Mouse (Mus musculus) forebrain, embryonic 10.5 days (tissue): ENCODE data around the gene Cyp2u1. TPM values are rescaled to one million over a fixed set of nuclear protein-coding genes. Genes with fewer than 3 reads are reported as not detected.
"Not testable (repeated sequence)": the region's sequence is repeated elsewhere in the genome, so short reads cannot be mapped to it uniquely, and the experiment has no call there.

Source experiments
- DNase-seq: peaks from one replicate; pipeline ENCODE4 v3.0.0-alpha.2; 2017; ENCODE audit warnings: low spot score; ENCODE audit errors: extremely low spot score
- H3K27ac ChIP-seq: fragments of 300-500 bp; sonication (generic); 2 replicates; pipeline ENCODE4 v1.5.1; 2016; ENCODE audit warnings: mild to moderate bottlenecking
- H3K27me3 ChIP-seq: fragments of 300-500 bp; sonication (generic); 2 replicates; pipeline ENCODE4 v1.6.1; 2016; ENCODE audit warnings: mild to moderate bottlenecking; ENCODE audit not compliant: poor library complexity, severe bottlenecking
- H3K36me3 ChIP-seq: fragments of 300-500 bp; sonication (generic); replicated peaks from 2 replicates; pipeline ENCODE4 v1.6.1; 2016; ENCODE audit warnings: mild to moderate bottlenecking, moderate library complexity
- H3K4me1 ChIP-seq: fragments of 300-500 bp; sonication (generic); 2 replicates; pipeline ENCODE4 v1.6.1; 2016
- H3K4me3 ChIP-seq: fragments of 300-500 bp; sonication (generic); 2 replicates; pipeline ENCODE4 v1.5.1; 2016; ENCODE audit warnings: mild to moderate bottlenecking, moderate library complexity
- H3K9me3 ChIP-seq: fragments of 300-500 bp; sonication (generic); 2 replicates; pipeline ENCODE4 v1.6.1; 2016; ENCODE audit warnings: mild to moderate bottlenecking, moderate library complexity
- WGBS: fragments of 180-500 bp; shearing (Covaris S2); methylation state at CpG from one replicate; pipeline ENCODE4 v1.1.7; 2016; 5-methylcytosine and 5-hydroxymethylcytosine counted together
- polyA plus RNA-seq: library from polyadenylated mRNA; unstranded; fragments of >200 nt; fragmentation: Nextera tagmentation; extraction: Ambion mirVana; gene quantifications from 2 replicates; pipeline ENCODE4 v1.2.1, GENCODE M21; 2016

Cyp2u1 gene
- 1.3 and 1.6 TPM in 2 replicates for polyA plus RNA-seq

- WGBS: under 1% methylated on average over 71 of the region's 71 CpGs
- Histone ChIP-seq H3K9me3 (no peaks in the 10 kb centered on the region), H3K27me3 (peaks cover 32% of the 10 kb centered on the region), H3K36me3 (no peaks in the 10 kb centered on the region), H3K4me3 (peak within 1 kb of the TSS; percentile 78), H3K27ac (peak within 1 kb of the TSS; percentile 83), H3K4me1 (peaks cover 14% of the 10 kb centered on the region)
- DNase-seq: peak; percentile 87
These were observed at the start of gene Cyp2u1 for GRCm38 (mm10) chr3:131302452-131303319. Gene Cyp2u1 (minus strand): TSS chr3:131303227.

DNA sequence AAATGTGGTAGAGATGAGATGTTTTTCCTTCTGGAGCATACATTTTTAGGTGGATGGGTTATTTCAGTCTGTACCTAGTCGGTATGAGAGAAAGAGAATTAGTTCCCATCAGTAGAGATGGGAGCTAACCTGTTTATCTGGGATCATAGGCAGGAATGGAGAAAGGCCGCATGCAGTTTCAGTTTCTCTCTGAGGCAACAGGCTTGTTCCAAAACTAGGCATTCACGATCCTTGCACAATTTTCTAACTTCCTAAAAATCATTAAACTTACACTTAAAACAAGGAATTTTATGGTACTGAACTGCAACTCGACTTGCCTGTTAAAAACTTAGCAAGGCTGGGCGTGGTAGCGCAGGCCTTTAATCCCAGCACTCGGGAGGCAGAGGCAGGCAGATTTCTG, 47.5 kb upstream of the Cyp2u1 start:
- WGBS: 93% methylated on average over 7 of the region's 7 CpGs

GRCm38 (mm10) chr3:131349013-131349412, 46.0 kb upstream of the Cyp2u1 start:
- Histone ChIP-seq H3K9me3 (no peaks in the 10 kb centered on the region), H3K27ac (no peak overlapping the region), H3K27me3 (no peaks in the 10 kb centered on the region), H3K36me3 (no peaks in the 10 kb centered on the region), H3K4me1 (no peaks in the 10 kb centered on the region), H3K4me3 (no peak overlapping the region)
- WGBS: 93% methylated on average over 6 of the region's 6 CpGs
- no peak for DNase-seq

More for the DNA sequence above, 47.5 kb upstream of the Cyp2u1 start:
- Histone ChIP-seq H3K4me1 (no peaks in the 10 kb centered on the region), H3K4me3 (no peak overlapping the region), H3K36me3 (no peaks in the 10 kb centered on the region), H3K27ac (no peak overlapping the region), H3K9me3 (no peaks in the 10 kb centered on the region), H3K27me3 (no peaks in the 10 kb centered on the region)
- DNase-seq: no peak

- DNase-seq: no peak
- H3K27ac ChIP-seq: no peak overlapping the region
- H3K4me3 ChIP-seq: no peak overlapping the region
- 72% methylated on average over 3 of the region's 3 CpGs for WGBS
- H3K9me3 ChIP-seq: no peaks in the 10 kb centered on the region
- H3K27me3 ChIP-seq: no peaks in the 10 kb centered on the region
- no peaks in the 10 kb centered on the region for H3K4me1 ChIP-seq
- no peaks in the 10 kb centered on the region for H3K36me3 ChIP-seq
These were observed 45.5 kb upstream of the Cyp2u1 start for GRCm38 (mm10) chr3:131348579-131348950.

DNA sequence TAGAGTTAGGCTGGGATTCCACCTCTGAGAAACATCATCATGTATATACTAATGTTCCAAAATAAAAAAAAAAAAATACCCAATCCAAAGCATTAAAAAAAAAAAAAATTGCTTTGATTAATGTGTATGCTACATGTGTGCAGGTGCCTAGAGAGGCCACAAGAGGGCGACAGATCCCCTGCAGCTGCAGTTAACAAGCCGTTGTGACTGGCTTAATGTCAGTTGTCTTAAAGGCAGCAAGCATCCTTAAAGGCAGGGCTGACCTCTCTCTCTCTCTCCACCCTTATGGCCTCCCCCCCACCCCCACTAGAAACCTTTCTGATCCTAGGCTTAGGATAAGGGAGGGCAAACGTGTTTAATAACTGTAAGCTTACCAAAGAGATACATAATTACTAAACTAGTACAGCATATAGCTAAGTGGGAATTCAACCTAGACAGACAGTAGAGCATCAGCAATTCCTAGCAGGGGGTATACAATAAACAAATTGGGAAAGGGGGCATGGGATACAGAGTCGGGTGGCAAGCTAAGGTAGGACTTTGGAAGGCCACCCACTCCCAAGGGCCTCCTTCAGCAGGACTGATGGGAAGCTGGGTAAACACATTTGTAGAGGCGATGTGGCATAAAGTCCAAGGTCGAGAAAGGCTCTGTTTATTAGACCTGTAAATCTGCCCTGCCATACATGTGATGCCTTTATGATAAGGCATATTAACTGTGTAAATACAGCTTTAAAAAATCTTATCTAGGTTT, 45.0 kb upstream of the Cyp2u1 start:
- DNase-seq: peak; percentile 31
- H3K4me3 ChIP-seq: no peak overlapping the region

DNA sequence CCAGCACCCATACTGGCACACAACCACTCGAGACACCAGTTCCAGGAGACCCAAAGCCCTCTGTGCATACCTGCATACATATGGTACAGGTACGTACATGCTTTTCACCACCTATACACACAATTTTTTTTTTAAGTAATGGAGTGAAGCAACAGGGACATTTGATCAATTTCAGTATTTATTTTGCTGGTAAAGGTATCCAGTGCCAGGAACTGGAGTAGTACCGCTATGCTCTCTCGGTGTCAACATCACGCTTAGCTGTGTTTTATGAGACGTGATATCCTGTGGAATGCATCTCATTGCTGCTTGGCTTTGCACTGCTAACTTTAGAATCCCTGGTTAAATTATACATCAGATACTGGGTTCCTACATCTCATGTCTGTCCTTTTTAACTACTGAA, 42.9 kb upstream of the Cyp2u1 start:
- Histone ChIP-seq H3K9me3 (no peaks in the 10 kb centered on the region), H3K27ac (no peak overlapping the region), H3K36me3 (no peaks in the 10 kb centered on the region), H3K4me1 (no peaks in the 10 kb centered on the region), H3K27me3 (no peaks in the 10 kb centered on the region), H3K4me3 (no peak overlapping the region)
- no peak for DNase-seq
- 93% methylated on average over 6 of the region's 6 CpGs for WGBS

More for the DNA sequence above, 45.0 kb upstream of the Cyp2u1 start:
- no peaks in the 10 kb centered on the region for H3K9me3 ChIP-seq
- no peak overlapping the region for H3K27ac ChIP-seq
- no peaks in the 10 kb centered on the region for H3K27me3 ChIP-seq
- no peaks in the 10 kb centered on the region for H3K4me1 ChIP-seq
- WGBS: 60% methylated on average over 6 of the region's 6 CpGs
- H3K36me3 ChIP-seq: no peaks in the 10 kb centered on the region

GRCm38 (mm10) chr3:131343311-131343710, 40.3 kb upstream of the Cyp2u1 start:
- no peaks in the 10 kb centered on the region for H3K4me1 ChIP-seq
- no peak for DNase-seq
- no peak overlapping the region for H3K27ac ChIP-seq
- H3K36me3 ChIP-seq: no peaks in the 10 kb centered on the region
- no peaks in the 10 kb centered on the region for H3K27me3 ChIP-seq
- no peak overlapping the region for H3K4me3 ChIP-seq
- 79% methylated on average over 6 of the region's 6 CpGs for WGBS
- no peaks in the 10 kb centered on the region for H3K9me3 ChIP-seq

DNA sequence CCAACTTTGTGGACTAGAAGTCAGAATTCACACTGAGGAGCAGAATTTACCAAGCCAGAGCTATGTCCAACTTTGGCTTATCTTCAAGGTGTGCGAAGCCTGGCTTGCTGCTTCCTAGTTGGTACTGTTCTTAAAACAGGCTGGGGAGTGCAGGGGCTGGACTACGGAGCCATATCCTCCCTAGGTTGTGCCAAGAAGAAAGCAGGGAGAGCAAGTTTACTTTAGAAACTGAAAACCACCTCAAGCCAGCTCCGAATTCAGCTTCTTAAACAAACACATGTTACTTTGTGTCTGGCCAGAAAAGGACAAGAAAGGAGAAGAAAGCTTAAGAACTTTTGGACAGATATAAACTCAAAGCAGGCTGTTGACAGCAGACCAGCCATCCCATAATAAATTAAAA, 37.9 kb upstream of the Cyp2u1 start:
- Histone ChIP-seq H3K4me1 (no peaks in the 10 kb centered on the region), H3K36me3 (no peaks in the 10 kb centered on the region), H3K4me3 (no peak overlapping the region), H3K27ac (no peak overlapping the region), H3K27me3 (no peaks in the 10 kb centered on the region), H3K9me3 (no peaks in the 10 kb centered on the region)
- no peak for DNase-seq
- WGBS: 86% methylated on average over 3 of the region's 3 CpGs

- peaks cover 10% of the 10 kb centered on the region for H3K4me1 ChIP-seq
- no peaks in the 10 kb centered on the region for H3K36me3 ChIP-seq
- no peak for DNase-seq
- no peaks in the 10 kb centered on the region for H3K27me3 ChIP-seq
- 80% methylated on average over 4 of the region's 4 CpGs for WGBS
- no peak overlapping the region for H3K4me3 ChIP-seq
- no peak overlapping the region for H3K27ac ChIP-seq
- H3K9me3 ChIP-seq: no peaks in the 10 kb centered on the region
These were observed 36.3 kb upstream of the Cyp2u1 start for GRCm38 (mm10) chr3:131339280-131339679.

- not testable (repeated sequence) for H3K27ac ChIP-seq, DNase-seq, H3K36me3 ChIP-seq, H3K9me3 ChIP-seq, H3K4me3 ChIP-seq, H3K27me3 ChIP-seq
- peaks cover 11% of the 10 kb centered on the region for H3K4me1 ChIP-seq
- 91% methylated on average over 7 of the region's 7 CpGs for WGBS
These were observed 34.7 kb upstream of the Cyp2u1 start for GRCm38 (mm10) chr3:131337749-131338148.

- 71% methylated on average over 8 of the region's 8 CpGs for WGBS
- Histone ChIP-seq H3K4me1 (peaks cover 11% of the 10 kb centered on the region), H3K36me3 (no peaks in the 10 kb centered on the region), H3K4me3 (no peak overlapping the region), H3K27ac (no peak overlapping the region), H3K9me3 (no peaks in the 10 kb centered on the region), H3K27me3 (peaks cover 13% of the 10 kb centered on the region; the same call in 1 of the 2 replicates)
- no peak for DNase-seq
These were observed 33.6 kb upstream of the Cyp2u1 start for GRCm38 (mm10) chr3:131336629-131337028.

DNA sequence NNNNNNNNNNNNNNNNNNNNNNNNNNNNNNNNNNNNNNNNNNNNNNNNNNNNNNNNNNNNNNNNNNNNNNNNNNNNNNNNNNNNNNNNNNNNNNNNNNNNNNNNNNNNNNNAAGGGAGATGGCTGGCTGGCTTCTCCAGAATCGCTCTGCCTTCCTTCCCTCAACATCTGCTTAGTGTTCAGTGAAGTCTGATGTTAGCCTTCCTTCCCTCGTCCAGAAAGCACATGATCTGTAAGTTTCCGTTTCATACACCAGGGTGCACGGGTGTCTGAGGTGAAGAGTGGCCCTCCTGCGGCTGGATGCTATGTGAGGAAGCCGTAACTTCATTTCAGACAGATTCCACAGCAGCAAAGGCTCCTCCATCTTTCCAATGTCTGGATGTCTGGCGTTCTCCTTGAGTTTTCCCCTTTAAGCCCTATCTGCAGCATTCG, 32.1 kb upstream of the Cyp2u1 start:
- no peak overlapping the region for H3K4me3 ChIP-seq
- H3K27ac ChIP-seq: no peak overlapping the region
- H3K9me3 ChIP-seq: no peaks in the 10 kb centered on the region
- DNase-seq: no peak
- H3K36me3 ChIP-seq: no peaks in the 10 kb centered on the region
- peaks cover 11% of the 10 kb centered on the region for H3K4me1 ChIP-seq
- 90% methylated on average over 8 of the region's 8 CpGs for WGBS
- peaks cover 13% of the 10 kb centered on the region; the same call in 1 of the 2 replicates for H3K27me3 ChIP-seq

GRCm38 (mm10) chr3:131327189-131327588, 24.2 kb upstream of the Cyp2u1 start:
- WGBS: 76% methylated on average over 7 of the region's 7 CpGs
- Histone ChIP-seq H3K27ac (no peak overlapping the region), H3K4me1 (no peaks in the 10 kb centered on the region), H3K9me3 (peaks cover 3% of the 10 kb centered on the region; the same call in 1 of the 2 replicates), H3K36me3 (no peaks in the 10 kb centered on the region), H3K27me3 (no peaks in the 10 kb centered on the region), H3K4me3 (no peak overlapping the region)
- DNase-seq: no peak
